Mouse (Mus musculus) kidney, postnatal 4 days (tissue): ENCODE measurements around the gene Lefty1.

Experiments used
- DNase-seq, 2 experiments: peaks; one replicate each; pipeline ENCODE4 v3.0.0; 2021; ENCODE audit warnings: mixed read lengths in 2 of 2

Lefty1 gene

DNA sequence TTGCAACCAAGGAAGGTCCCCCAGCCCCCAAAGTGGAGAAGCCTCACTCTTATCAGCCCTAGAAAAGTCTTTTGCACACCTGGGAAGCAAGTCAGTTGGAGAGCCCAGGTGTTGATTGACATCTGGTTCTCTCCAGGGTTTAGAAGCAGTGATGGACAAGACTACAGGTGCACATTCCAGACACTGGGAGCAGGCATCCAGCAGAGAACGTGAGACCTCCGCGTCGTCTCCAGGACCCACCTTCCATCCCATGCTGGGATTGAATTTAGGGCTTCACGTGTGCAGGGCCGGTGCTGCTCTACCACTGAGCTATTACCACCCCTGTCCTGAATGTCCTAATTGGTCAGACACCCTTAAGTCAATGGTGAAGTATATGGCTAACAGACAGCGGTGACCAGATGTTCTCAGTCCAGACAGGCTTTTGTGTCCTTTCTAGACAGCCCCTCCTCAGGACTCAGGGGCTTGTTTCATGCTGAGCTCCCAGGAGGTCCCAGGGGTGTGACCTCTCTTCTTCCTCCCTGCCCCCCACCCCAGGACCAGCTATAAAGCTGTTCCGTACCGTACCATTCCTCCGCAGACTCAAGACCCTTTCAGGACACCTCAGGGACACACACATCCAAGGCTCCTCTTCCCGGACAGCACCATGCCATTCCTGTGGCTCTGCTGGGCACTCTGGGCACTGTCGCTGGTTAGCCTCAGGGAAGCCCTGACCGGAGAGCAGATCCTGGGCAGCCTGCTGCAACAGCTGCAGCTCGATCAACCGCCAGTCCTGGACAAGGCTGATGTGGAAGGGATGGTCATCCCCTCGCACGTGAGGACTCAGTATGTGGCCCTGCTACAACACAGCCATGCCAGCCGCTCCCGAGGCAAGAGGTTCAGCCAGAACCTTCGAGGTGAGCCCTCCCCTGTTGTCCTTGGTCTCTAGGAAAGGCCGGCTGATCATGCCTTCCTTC is at the start of gene Lefty1:
Gene Lefty1, plus strand, starts transcription at position 556 of the 953 bp plus-strand sequence.
- DNase-seq, result no peak

DNA sequence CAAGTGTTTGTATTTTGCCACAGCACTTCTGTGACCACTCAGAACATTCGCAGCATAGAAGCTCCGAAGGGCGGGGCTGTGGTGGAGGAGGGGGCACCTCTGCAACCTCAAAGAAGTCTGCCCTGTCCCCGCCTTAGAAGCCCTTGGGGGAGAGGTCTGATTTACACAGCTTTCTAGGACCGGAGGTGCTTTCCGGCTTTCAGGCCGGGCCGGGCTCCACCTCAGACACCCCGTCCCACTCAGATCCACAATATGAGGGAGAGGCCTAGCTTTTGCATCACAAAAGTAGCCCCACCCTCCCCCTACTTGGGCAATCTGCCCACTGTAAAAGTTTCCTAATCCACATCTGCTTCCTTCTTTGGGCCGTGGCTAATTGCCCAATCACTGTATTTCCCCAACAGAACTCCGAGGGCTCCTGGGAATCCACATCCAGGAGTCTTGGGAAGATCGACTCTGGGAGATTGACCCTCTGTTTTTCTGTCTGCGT is 46.2 kb upstream of the Lefty1 start:
- DNase-seq, result peak; percentile 85 to 91

DNA sequence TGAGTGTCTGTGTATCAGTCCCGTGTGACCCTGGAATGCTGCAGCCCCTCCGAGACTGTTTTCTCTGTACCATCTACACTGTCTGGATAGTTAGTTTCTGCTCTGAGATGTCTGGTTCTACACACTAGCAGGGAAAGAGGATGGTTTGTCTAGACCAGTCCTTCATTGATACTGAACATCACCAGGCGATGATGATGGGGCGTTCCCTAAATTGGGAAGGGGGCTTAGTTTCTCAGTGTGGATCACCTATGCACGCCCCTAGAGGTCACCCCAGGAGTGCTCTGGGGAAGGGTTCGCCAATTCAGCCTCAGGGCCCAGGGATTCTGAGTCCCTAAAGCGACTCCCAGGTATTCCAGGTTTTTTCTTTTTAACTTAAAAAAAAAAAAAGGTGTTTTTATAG is 45.6 kb upstream of the Lefty1 start:
- no peak for DNase-seq

- peak; percentile 32 to 53 for DNase-seq
These were observed 45.0 kb upstream of the Lefty1 start for GRCm38 (mm10) chr1:180889841-180890240.

- DNase-seq, result no peak
These were observed 42.0 kb upstream of the Lefty1 start, which contains the start of gene Lefty2 for GRCm38 (mm10) chr1:180892808-180893207. Gene Lefty2, plus strand, starts transcription at chr1:180893108.

GRCm38 (mm10) chr1:180894088-180894987 is 40.5 kb upstream of the Lefty1 start:
- peak; percentile 32 to 44 for DNase-seq

DNA sequence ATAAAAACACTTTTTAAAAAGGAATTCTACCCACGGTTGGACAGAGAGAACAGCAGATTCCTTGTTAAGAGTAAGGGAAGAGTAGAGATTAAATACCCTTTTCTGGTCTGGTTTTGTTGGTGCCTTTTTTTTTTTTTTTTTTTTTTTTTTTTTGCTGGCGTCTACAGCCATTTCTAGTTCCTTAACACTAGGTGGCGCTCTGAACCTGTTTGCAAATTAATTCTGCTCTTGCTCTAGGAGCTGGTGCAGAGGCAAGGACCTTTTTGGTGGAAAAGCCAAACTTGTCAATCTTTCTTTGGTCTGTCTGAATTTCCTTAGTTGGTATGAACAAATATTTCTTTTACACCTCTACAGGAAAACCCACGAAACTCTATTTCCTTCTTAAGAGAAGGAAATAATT is 33.7 kb upstream of the Lefty1 start:
- DNase-seq, result peak in 1 of 2 experiments; percentile 37

GRCm38 (mm10) chr1:180902915-180903314 is 31.9 kb upstream of the Lefty1 start:
- DNase-seq, result no peak

- no peak for DNase-seq
These were observed 31.2 kb upstream of the Lefty1 start for GRCm38 (mm10) chr1:180903666-180904038.

DNA sequence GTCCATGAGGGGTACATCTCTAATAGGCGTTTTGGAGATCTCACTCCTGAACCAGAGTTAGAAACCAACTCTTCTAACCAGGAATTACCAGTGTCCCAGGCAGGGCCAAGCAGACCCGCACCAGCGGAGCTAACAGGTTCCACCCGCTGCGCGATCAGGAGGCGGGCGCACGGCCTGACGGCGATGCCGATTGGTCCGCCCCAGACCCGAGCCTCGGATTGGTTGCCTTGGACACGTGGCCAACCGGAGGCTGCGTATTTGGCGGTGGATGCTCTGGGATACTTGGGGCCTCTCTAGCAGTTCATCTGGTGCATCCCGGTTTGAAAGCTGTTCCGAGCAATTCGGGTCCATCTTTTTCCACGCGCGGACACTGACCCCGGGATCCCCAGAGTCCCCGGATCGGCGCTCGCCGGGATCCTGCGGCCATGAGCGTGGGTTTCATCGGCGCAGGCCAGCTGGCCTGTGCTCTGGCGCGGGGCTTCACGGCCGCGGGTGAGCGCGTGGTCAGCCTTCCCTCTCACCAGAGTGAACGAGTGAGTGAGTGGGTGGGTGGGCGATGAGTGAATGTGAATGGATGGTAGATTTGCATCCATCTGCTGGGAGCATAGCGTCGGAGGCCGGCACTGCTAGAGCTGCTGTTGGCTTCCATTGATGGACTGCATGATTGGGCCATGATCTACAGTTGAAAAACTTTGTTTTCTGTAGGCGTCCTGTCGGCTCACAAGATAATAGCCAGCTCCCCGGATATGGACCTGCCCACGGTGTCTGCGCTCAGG is 30.6 kb upstream of the Lefty1 start, which contains the start of gene Pycr2:
Gene Pycr2, plus strand, starts transcription at position 255 of the 776 bp plus-strand sequence.
- DNase-seq, result peak; percentile 95 to 97

GRCm38 (mm10) chr1:180904815-180905080 is 30.1 kb upstream of the Lefty1 start:
- no peak for DNase-seq

- no peak for DNase-seq
These were observed 29.5 kb upstream of the Lefty1 start for GRCm38 (mm10) chr1:180905307-180905706.

DNA sequence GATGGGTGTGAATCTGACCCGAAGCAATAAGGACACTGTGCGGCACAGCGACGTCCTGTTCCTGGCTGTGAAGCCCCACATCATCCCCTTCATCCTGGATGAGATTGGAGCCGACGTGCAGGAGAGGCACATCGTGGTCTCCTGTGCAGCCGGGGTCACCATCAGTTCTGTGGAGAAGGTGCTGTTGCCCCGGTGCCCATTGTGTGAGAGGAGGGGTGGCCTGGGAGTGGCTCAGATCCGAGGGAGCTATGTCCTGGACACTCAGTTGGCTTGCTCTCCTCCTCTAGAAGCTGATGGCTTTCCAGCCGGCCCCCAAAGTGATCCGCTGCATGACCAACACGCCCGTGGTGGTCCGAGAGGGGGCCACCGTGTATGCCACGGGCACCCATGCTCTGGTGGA is 28.9 kb upstream of the Lefty1 start:
- DNase-seq, result no peak

DNA sequence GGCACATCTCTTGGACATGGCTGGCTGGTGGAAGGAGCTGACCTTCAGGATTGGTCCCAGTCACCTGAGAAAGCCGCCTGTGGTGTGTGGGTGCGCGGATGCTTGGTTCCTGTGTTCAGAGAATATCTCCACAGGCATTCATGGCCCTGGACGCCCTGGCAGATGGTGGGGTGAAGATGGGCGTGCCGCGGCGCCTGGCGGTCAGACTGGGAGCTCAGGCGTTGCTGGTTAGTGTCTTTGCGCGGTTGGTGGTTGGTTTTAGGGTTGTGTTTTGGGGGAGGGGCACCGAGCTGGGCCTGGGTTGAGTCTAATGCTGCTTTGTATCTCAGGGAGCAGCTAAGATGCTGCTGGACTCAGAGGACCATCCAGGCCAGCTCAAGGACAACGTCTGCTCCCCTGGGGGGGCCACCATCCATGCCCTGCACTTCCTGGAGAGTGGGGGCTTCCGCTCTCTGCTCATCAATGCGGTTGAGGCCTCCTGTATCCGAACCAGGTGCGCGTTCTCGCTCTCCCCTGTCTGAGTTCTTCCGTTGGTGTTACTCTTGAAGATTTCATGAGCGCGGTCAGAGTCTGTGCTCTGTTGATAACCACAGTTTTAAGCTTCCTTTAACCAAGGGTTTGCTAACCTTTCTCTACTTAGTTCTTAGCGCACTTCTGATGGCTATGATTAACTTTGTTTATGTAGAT is 28.2 kb upstream of the Lefty1 start:
- no peak for DNase-seq

DNA sequence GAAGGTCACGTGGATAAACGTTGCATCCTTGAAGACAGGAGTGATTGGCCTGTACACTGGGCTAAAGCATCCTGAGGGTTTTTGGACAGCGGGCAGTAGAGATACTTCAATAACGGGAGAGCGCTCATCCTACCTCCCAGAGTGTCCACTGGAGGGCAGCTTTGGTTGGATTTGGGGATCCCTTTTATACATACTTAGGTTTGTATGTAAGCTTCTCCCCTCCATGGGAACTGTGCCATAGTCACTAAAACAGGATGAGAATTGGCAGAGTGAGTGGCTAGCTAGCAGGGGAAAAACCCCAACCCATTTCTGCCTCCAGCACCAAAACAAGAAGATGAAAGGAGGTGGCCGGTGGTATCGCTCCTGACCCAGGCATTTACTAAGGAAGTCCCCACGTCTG is 23.7 kb upstream of the Lefty1 start:
- DNase-seq, result peak; percentile 36 to 37

- no peak for DNase-seq
These were observed 23.1 kb upstream of the Lefty1 start for GRCm38 (mm10) chr1:180911653-180912287.

GRCm38 (mm10) chr1:180912792-180913191 is 22.0 kb upstream of the Lefty1 start:
- DNase-seq, result no peak

DNA sequence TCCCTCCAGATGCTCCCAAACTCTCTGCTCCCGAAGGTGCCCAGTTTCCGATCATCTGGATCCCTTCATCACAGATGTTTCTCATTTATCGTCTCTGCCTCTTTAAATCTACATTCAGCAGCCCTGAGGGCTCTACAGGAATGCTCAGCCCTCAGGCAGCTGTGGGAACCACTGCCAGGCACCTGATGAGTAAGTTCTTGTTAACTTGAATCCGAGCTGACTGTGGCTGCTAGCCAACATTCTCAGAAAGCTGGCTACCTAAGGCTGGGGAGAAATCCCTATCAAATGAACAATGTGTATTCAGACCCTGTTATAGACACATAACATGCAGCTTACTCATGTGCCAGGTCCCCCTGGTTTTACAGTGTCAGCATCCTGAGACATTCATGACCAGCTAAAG is 21.0 kb upstream of the Lefty1 start:
- no peak for DNase-seq

- DNase-seq, result no peak
These were observed 18.4 kb upstream of the Lefty1 start for GRCm38 (mm10) chr1:180916425-180916824.

DNA sequence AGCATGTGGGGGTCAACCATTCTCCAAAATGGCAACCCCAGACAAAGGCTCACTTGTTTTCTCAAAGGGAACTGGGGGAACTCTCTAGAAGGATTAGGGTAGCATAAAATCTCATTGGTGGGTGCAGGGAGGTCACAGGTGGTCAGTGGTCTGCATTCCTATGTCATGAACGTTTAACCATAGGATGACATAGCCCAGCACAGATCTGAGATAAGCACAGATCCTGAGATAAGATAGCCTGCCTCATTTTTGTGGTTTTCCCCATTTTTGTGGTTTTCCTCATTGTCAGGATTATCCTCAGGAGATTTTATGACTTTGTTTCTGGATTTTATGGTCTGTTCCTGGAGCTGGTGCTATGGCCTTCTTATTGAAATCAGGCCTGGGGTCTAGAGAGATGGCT is 17.8 kb upstream of the Lefty1 start:
- DNase-seq, result no peak

DNA sequence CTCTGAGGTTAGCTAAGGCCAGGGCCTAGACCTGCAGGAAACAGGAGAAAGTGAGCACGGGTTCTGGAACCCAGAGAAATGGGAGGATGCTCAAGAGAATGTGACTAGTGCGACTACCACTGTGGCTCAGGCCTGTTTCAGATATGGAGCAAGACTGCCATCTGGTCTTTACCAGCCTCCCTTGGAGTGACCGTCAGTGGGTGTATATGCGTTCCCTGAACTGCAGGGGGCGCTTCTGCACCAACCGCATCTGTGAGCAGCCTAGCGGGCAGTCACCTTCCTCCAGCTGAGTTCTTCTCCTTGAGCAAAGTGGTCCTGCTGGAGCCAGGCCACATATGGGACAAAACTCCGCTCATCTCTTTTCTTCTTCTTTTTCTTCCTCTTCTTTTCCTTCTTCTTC is 15.1 kb upstream of the Lefty1 start:
- peak; percentile 41 to 49 for DNase-seq
